Mouse (Mus musculus) forebrain, embryonic 11.5 days (tissue): Measurements from ENCODE around the gene Olfr155. TPM values are rescaled to one million over a fixed set of nuclear protein-coding genes. Genes with fewer than 3 reads are reported as not detected.

Experiments
- ATAC-seq: fragments of 200-750 bp; cut with Nextera tagmentation; replicated peaks from 2 replicates; pipeline ENCODE4 v1.8.0; 2017; ENCODE audit warnings: moderate TSS enrichment; ENCODE audit not compliant: low FRiP score
- DNase-seq: peaks from one replicate; pipeline ENCODE4 v3.0.0-alpha.2; 2017; ENCODE audit warnings: low spot score
- H3K27ac ChIP-seq: fragments of 300-500 bp; sonication (generic); 2 replicates; pipeline ENCODE4 v1.5.1; 2014; ENCODE audit warnings: low read depth, low read length
- H3K27me3 ChIP-seq: fragments of 300-500 bp; sonication (generic); 2 replicates; pipeline ENCODE4 v1.6.1; 2014; ENCODE audit warnings: mild to moderate bottlenecking, low read length, mixed read lengths; ENCODE audit not compliant: control insufficient read depth, insufficient read depth
- H3K36me3 ChIP-seq: fragments of 300-500 bp; sonication (generic); 2 replicates; pipeline ENCODE4 v1.6.1; 2014; ENCODE audit warnings: mild to moderate bottlenecking, low read length, moderate library complexity, mixed read lengths; ENCODE audit not compliant: control insufficient read depth, insufficient read depth
- H3K4me1 ChIP-seq: fragments of 300-500 bp; sonication (generic); replicated peaks from 2 replicates; pipeline ENCODE4 v1.6.1; 2014; ENCODE audit warnings: low read length, mixed read lengths; ENCODE audit not compliant: control insufficient read depth, insufficient read depth
- H3K4me2 ChIP-seq: fragments of 300-500 bp; sonication (generic); 2 replicates; pipeline ENCODE4 v1.6.1; 2014; ENCODE audit warnings: low read depth, mild to moderate bottlenecking, low read length, moderate library complexity, mixed read lengths; ENCODE audit not compliant: severe bottlenecking
- H3K4me3 ChIP-seq: fragments of 300-500 bp; sonication (generic); 2 replicates; pipeline ENCODE4 v1.5.1; 2014; ENCODE audit warnings: low read depth, low read length
- H3K9ac ChIP-seq: fragments of 300-500 bp; sonication (generic); 2 replicates; pipeline ENCODE4 v1.6.1; 2014; ENCODE audit warnings: low read length
- H3K9me3 ChIP-seq: fragments of 300-500 bp; sonication (generic); 2 replicates; pipeline ENCODE4 v1.6.1; 2016; ENCODE audit warnings: low read length, mixed read lengths; ENCODE audit not compliant: control insufficient read depth
- WGBS: fragments of 180-500 bp; shearing (Covaris S2); extraction: QIAGEN DNeasy Blood & Tissue Kit; methylation state at CpG from one replicate; pipeline ENCODE4 v1.1.7; 2014; 5-methylcytosine and 5-hydroxymethylcytosine counted together
- polyA plus RNA-seq: library from polyadenylated mRNA; unstranded; fragments of >200 nt; fragmentation: Nextera tagmentation; extraction: Ambion mirVana; gene quantifications from 2 replicates; pipeline ENCODE4 v1.2.1, GENCODE M21; 2014

The Olfr155 gene
- polyA plus RNA-seq, 1 experiment from 2014 or later, result not detected

DNA sequence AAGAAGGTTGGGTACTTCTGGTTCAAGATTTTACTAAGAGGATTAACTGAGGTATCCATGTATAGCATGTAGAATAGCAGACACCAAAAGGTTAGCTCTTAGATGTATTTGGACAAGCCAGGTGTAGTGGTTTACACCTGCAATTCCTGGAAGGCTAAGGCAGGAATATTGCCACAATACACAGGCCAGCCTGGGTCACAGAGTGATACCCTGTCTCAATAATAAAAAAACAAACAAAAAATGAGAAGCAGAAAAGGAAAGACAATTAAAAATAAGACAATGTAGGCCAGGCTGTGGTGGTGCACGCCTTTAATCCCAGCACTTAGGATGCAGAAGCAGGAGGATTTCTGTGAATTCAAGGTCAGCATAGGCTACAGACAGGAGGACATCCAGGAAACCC, 25.9 kb downstream of the Olfr155 start:
- no peak overlapping the region for H3K4me3 ChIP-seq
- H3K27ac ChIP-seq, result no peak overlapping the region
- no peak for ATAC-seq
- H3K36me3 ChIP-seq, result no peaks in the 10 kb centered on the region
- DNase-seq, result no peak
- no peaks in the 10 kb centered on the region for H3K9me3 ChIP-seq
- WGBS, result 94% methylated on average over 1 of the region's 1 CpGs
- no peaks in the 10 kb centered on the region for H3K27me3 ChIP-seq
- no peak overlapping the region for H3K9ac ChIP-seq
- H3K4me1 ChIP-seq, result peaks cover 2% of the 10 kb centered on the region; the same call in 1 of the 2 replicates
- H3K4me2 ChIP-seq, result no peak overlapping the region

DNA sequence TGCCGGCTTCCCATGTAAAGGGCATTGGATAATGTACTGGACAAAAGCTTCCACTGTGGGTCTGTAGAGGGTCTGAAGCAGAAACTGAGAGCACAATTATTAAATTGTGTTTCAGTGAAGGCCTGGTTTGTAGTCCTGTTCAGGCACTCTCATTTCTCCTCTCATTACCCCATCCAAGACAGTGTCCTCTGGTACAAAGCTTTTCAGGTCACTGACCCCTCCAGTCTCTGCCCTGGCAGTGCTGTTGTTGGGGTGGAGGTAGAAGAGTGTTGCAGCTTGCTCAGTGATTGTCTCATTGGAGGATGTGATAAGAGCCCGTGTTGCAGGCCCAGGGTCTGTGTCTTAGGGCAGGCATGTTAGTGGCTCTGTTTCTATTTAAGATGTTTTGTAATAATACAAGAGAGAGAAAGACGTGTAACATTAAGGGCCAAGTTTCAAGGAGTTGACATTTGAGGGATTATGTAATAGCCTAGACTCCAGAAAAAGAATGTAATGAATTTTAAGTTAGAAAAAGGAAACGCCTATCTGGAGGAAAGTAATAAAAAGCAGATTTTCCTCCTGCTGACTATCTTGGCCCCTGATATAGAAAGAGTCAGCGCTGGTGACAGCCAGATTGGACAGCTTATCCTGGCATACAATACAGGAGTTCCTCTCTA, 26.9 kb downstream of the Olfr155 start:
- no peaks in the 10 kb centered on the region for H3K9me3 ChIP-seq
- WGBS, result 38% methylated on average over 5 of the region's 5 CpGs
- DNase-seq, result no peak
- no peak for ATAC-seq
- H3K4me2 ChIP-seq, result no peak overlapping the region
- H3K36me3 ChIP-seq, result no peaks in the 10 kb centered on the region
- H3K27ac ChIP-seq, result no peak overlapping the region
- no peak overlapping the region for H3K4me3 ChIP-seq
- H3K9ac ChIP-seq, result no peak overlapping the region
- peaks cover 2% of the 10 kb centered on the region; the same call in 1 of the 2 replicates for H3K4me1 ChIP-seq
- no peaks in the 10 kb centered on the region for H3K27me3 ChIP-seq

GRCm38 (mm10) chr4:43879566-43879965, 28.2 kb downstream of the Olfr155 start:
- Histone ChIP-seq H3K4me2 (no peak overlapping the region), H3K4me3 (no peak overlapping the region), H3K27ac (no peak overlapping the region), H3K9ac (no peak overlapping the region), H3K9me3 (no peaks in the 10 kb centered on the region), H3K27me3 (no peaks in the 10 kb centered on the region), H3K36me3 (no peaks in the 10 kb centered on the region), H3K4me1 (peaks cover 2% of the 10 kb centered on the region; the same call in 1 of the 2 replicates)
- 84% methylated on average over 6 of the region's 6 CpGs for WGBS
- no peak for ATAC-seq
- no peak for DNase-seq

GRCm38 (mm10) chr4:43884196-43884595, 32.8 kb downstream of the Olfr155 start:
- Histone ChIP-seq H3K36me3 (no peaks in the 10 kb centered on the region), H3K27ac (no peak overlapping the region), H3K9ac (no peak overlapping the region), H3K4me3 (no peak overlapping the region), H3K4me2 (no peak overlapping the region), H3K9me3 (no peaks in the 10 kb centered on the region), H3K4me1 (no peaks in the 10 kb centered on the region; the same call in 1 of the 2 replicates), H3K27me3 (no peaks in the 10 kb centered on the region)
- WGBS, result 32% methylated on average over 4 of the region's 4 CpGs
- peak; percentile 60 for DNase-seq
- ATAC-seq, result no peak

DNA sequence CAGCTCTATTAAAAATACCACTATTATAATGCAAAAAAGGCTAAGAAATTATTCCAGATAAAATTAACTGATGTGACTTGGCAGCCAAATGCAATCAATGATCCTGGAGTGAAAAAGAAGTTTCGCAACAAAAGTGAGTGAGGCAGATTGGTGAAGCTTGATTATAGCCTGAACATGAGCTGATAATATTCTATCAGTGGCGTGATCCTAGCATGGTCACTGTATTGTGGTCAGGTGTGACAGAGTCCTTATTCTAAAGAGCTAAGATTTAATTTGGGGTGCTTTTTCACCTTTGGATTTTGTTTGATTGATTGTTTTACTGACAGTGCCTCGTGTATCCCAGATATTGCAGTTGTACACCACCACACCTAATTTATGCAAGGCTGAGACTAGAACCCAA, 39.9 kb downstream of the Olfr155 start:
- 92% methylated on average over 3 of the region's 3 CpGs for WGBS
- Histone ChIP-seq H3K4me1 (no peaks in the 10 kb centered on the region), H3K27me3 (no peaks in the 10 kb centered on the region)

GRCm38 (mm10) chr4:43897209-43897608, 45.8 kb downstream of the Olfr155 start:
- no peak for DNase-seq
- no peak for ATAC-seq
- H3K27ac ChIP-seq, result no peak overlapping the region
- H3K9me3 ChIP-seq, result no peaks in the 10 kb centered on the region
- H3K4me1 ChIP-seq, result no peaks in the 10 kb centered on the region
- no peaks in the 10 kb centered on the region for H3K27me3 ChIP-seq
- no peak overlapping the region for H3K9ac ChIP-seq
- H3K36me3 ChIP-seq, result no peaks in the 10 kb centered on the region; the same call in 1 of the 2 replicates
- H3K4me2 ChIP-seq, result no peak overlapping the region
- H3K4me3 ChIP-seq, result no peak overlapping the region

More for the DNA sequence above, 39.9 kb downstream of the Olfr155 start:
- ATAC-seq (no peak), DNase-seq (no peak)
- Histone ChIP-seq H3K9ac (no peak overlapping the region), H3K4me2 (no peak overlapping the region), H3K4me3 (no peak overlapping the region), H3K27ac (no peak overlapping the region), H3K36me3 (no peaks in the 10 kb centered on the region), H3K9me3 (no peaks in the 10 kb centered on the region)

GRCm38 (mm10) chr4:43899197-43899596, 47.8 kb downstream of the Olfr155 start:
- no peak overlapping the region for H3K4me2 ChIP-seq
- no peaks in the 10 kb centered on the region for H3K4me1 ChIP-seq
- H3K9ac ChIP-seq, result no peak overlapping the region
- ATAC-seq (no peak), DNase-seq (no peak)
- no peak overlapping the region for H3K4me3 ChIP-seq
- no peaks in the 10 kb centered on the region; the same call in 1 of the 2 replicates for H3K36me3 ChIP-seq
- H3K27me3 ChIP-seq, result no peaks in the 10 kb centered on the region
- H3K9me3 ChIP-seq, result no peaks in the 10 kb centered on the region
- H3K27ac ChIP-seq, result no peak overlapping the region
- WGBS, result 80% methylated on average over 8 of the region's 8 CpGs

- WGBS, result 83% methylated on average over 7 of the region's 7 CpGs
- Histone ChIP-seq H3K9ac (no peak overlapping the region), H3K4me1 (no peaks in the 10 kb centered on the region), H3K9me3 (no peaks in the 10 kb centered on the region), H3K4me3 (no peak overlapping the region), H3K4me2 (no peak overlapping the region), H3K27ac (no peak overlapping the region), H3K27me3 (no peaks in the 10 kb centered on the region), H3K36me3 (no peaks in the 10 kb centered on the region)
- ATAC-seq (no peak), DNase-seq (no peak)
Measured at GRCm38 (mm10) chr4:43903690-43904089, 52.3 kb downstream of the Olfr155 start.

- no peaks in the 10 kb centered on the region for H3K9me3 ChIP-seq
- H3K4me1 ChIP-seq, result no peaks in the 10 kb centered on the region
- H3K4me2 ChIP-seq, result no peak overlapping the region
- no peak for ATAC-seq
- no peaks in the 10 kb centered on the region for H3K27me3 ChIP-seq
- H3K4me3 ChIP-seq, result no peak overlapping the region
- WGBS, result 38% methylated on average over 6 of the region's 6 CpGs
- no peak overlapping the region for H3K27ac ChIP-seq
- no peaks in the 10 kb centered on the region for H3K36me3 ChIP-seq
- no peak overlapping the region for H3K9ac ChIP-seq
- no peak for DNase-seq
Measured at GRCm38 (mm10) chr4:43906443-43906842, 55.1 kb downstream of the Olfr155 start.
